Mouse (Mus musculus) heart, embryonic 16.5 days (tissue): ENCODE measurements around the gene Dnase2b. TPM values are rescaled to one million over a fixed set of nuclear protein-coding genes. Genes with fewer than 3 reads are reported as not detected.

Experiments used
- ATAC-seq: fragments of 200-750 bp; cut with Nextera tagmentation; replicated peaks from 2 replicates; pipeline ENCODE4 v1.8.0; 2017; ENCODE audit warnings: moderate number of reproducible peaks; ENCODE audit not compliant: insufficient read depth, low FRiP score; ENCODE audit errors: extremely low read depth
- H3K27ac ChIP-seq: fragments of 300-500 bp; sonication (generic); 2 replicates; pipeline ENCODE4 v1.5.1; 2014; ENCODE audit warnings: mild to moderate bottlenecking, low read length, control low read depth, moderate library complexity
- H3K27me3 ChIP-seq: fragments of 300-500 bp; sonication (generic); 2 replicates; pipeline ENCODE4 v1.6.1; 2014; ENCODE audit warnings: low read length, mixed read lengths; ENCODE audit not compliant: control insufficient read depth, insufficient read depth
- H3K36me3 ChIP-seq: fragments of 300-500 bp; sonication (generic); 2 replicates; pipeline ENCODE4 v1.6.1; 2014; ENCODE audit not compliant: control insufficient read depth, insufficient read depth
- H3K4me1 ChIP-seq: fragments of 300-500 bp; sonication (generic); 2 replicates; pipeline ENCODE4 v1.6.1; 2014; ENCODE audit warnings: low read length, mixed read lengths; ENCODE audit not compliant: control insufficient read depth, insufficient read depth
- H3K4me2 ChIP-seq: fragments of 300-500 bp; sonication (generic); 2 replicates; pipeline ENCODE4 v1.6.1; 2014; ENCODE audit warnings: low read depth, mild to moderate bottlenecking, control low read depth, low read length
- H3K4me3 ChIP-seq: fragments of 300-500 bp; sonication (generic); 2 replicates; pipeline ENCODE4 v1.5.1; 2014; ENCODE audit warnings: mild to moderate bottlenecking, control low read depth, low read length
- H3K9ac ChIP-seq: fragments of 300-500 bp; sonication (generic); 2 replicates; pipeline ENCODE4 v1.6.1; 2014; ENCODE audit warnings: low read length, control low read depth
- H3K9me3 ChIP-seq: fragments of 300-500 bp; sonication (generic); replicated peaks from 2 replicates; pipeline ENCODE4 v1.6.1; 2016; ENCODE audit warnings: low read length; ENCODE audit not compliant: control insufficient read depth
- WGBS: fragments of 180-500 bp; shearing (Covaris S2); extraction: QIAGEN DNeasy Blood & Tissue Kit; methylation state at CpG from one replicate; pipeline ENCODE4 v1.1.7; 2014; 5-methylcytosine and 5-hydroxymethylcytosine counted together
- polyA plus RNA-seq: library from polyadenylated mRNA; unstranded; fragments of >200 nt; fragmentation: Nextera tagmentation; extraction: Ambion mirVana; gene quantifications from 2 replicates; pipeline ENCODE4 v1.2.1, GENCODE M21; 2015

Gene Dnase2b
- polyA plus RNA-seq, 1 experiment from 2014 or later: not detected

DNA sequence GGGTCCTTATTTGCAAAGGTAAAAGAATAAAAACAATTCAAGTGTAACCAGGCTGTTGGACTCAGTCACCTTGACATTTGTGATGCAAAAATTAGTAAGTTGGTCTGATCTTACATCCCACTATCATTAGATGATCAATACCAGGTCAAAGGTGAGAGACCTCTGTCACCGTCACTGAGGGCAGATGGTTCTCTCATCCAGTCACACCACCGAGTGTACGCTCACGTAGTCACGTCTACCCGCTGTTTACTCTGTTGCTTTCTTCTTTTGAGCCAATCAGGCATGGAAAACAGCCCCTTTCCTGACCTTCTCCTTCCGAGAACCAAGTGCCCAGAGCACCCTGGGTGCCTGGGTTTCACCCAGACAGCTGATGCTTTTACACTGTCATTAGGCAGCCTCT is 24.2 kb downstream of the Dnase2b start:
- Histone ChIP-seq H3K4me2 (no peak overlapping the region), H3K27me3 (no peaks in the 10 kb centered on the region), H3K9ac (no peak overlapping the region), H3K4me1 (no peaks in the 10 kb centered on the region), H3K9me3 (no peaks in the 10 kb centered on the region), H3K36me3 (no peaks in the 10 kb centered on the region), H3K27ac (no peak overlapping the region), H3K4me3 (no peak overlapping the region)
- 87% methylated on average over 7 of the region's 7 CpGs for WGBS
- no peak for ATAC-seq

DNA sequence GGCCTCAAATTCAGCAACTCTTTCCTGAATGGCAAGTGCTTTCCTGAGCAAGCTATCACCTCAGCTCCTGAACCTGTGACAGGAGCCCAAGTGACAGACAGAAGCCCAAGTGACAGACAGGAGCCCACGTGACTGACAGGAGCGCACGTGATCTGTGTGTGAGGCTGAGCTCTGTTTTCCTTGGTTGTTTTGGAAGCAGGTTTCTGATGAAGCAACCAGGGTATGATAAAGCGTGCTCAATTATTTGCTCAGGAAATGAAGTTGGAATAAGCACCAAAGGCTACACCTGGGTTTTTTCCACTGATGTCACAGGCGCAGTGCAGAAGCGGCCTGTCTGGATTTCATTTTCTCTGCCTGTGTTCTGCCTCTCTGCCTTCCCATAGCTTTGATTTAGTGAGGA is 25.9 kb downstream of the Dnase2b start:
- 70% methylated on average over 6 of the region's 6 CpGs for WGBS
- Histone ChIP-seq H3K4me1 (no peaks in the 10 kb centered on the region), H3K27ac (no peak overlapping the region), H3K4me3 (no peak overlapping the region), H3K9me3 (no peaks in the 10 kb centered on the region), H3K4me2 (no peak overlapping the region), H3K9ac (no peak overlapping the region), H3K27me3 (no peaks in the 10 kb centered on the region), H3K36me3 (no peaks in the 10 kb centered on the region)
- no peak for ATAC-seq

DNA sequence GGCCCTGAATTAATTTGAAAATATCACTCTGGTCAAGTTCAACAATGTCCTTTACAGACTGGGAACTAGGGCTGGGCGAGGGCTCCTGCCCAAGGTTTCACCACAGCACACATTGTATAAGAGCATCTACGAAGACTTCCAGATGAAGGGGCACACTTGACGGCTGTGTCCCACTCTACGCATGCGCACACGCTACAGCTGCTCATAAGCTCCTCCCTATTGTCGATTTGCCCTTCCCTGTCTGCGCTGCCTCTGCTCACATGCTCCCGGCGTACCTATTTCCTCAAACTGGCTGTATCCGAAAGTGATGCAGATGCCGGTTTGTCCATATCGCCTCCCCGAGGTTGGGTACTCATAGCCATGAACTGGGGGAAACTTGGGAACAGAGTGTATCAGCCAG is 28.8 kb downstream of the Dnase2b start:
- Histone ChIP-seq H3K36me3 (no peaks in the 10 kb centered on the region), H3K27ac (no peak overlapping the region), H3K4me1 (0 out of 2 replicates have a peak, but pooled peaks cover 3% of the 10 kb centered on the region), H3K4me3 (no peak overlapping the region), H3K9me3 (no peaks in the 10 kb centered on the region), H3K4me2 (no peak overlapping the region), H3K9ac (no peak overlapping the region), H3K27me3 (no peaks in the 10 kb centered on the region)
- WGBS: 90% methylated on average over 14 of the region's 14 CpGs
- ATAC-seq: no peak

DNA sequence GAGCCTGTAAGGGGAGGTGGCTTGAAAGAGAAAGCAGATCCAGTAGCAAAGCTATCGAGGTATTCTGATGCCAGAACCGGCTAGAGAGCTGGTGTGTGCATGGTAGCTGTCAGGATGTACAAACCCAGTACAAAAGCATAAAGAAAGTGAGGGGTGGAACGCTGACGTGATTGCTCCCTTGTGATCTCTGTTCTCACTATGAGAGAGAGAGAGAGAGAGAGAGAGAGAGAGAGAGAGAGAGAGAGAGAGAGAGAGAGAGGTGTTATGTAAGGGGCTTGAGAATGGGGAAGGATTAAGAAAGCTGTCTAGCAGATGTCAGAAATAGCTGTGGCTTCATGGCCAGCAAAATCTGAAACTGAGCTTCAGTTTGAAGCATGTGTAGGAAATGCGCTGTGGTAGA is 31.5 kb downstream of the Dnase2b start:
- H3K9me3 ChIP-seq: no peaks in the 10 kb centered on the region
- no peaks in the 10 kb centered on the region for H3K36me3 ChIP-seq
- no peak for ATAC-seq
- H3K9ac ChIP-seq: no peak overlapping the region
- WGBS: 45% methylated on average over 5 of the region's 5 CpGs
- no peak overlapping the region; the same call in 1 of the 2 replicates for H3K4me3 ChIP-seq
- H3K4me1 ChIP-seq: 0 out of 2 replicates have a peak, but pooled peaks cover 3% of the 10 kb centered on the region
- peak overlapping the region; percentile 42; the same call in 1 of the 2 replicates for H3K4me2 ChIP-seq
- no peaks in the 10 kb centered on the region for H3K27me3 ChIP-seq
- H3K27ac ChIP-seq: no peak overlapping the region

DNA sequence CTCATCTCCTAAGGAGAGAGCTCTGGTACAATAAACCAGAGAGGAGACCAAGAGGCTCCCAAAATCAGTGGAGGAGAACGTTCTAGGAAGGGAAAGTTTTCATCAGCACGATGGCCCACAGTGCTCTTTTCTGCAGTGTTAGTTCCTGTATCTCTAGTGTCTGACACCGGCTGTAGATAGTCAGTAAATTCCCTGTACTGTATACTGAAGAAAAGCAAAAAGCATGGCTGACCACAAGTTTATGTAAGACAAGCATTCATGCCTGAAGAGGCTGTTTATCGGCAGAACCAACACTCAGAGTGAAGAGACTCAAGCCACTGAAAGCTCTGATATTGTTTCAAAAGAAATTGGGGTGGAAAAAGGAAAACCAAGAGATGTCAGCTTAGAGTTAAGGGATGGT is 31.9 kb downstream of the Dnase2b start:
- H3K27me3 ChIP-seq: no peaks in the 10 kb centered on the region
- H3K4me3 ChIP-seq: no peak overlapping the region; the same call in 1 of the 2 replicates
- H3K27ac ChIP-seq: no peak overlapping the region
- ATAC-seq: no peak
- H3K4me2 ChIP-seq: peak overlapping the region; percentile 42; the same call in 1 of the 2 replicates
- WGBS: 48% methylated on average over 4 of the region's 4 CpGs
- H3K9ac ChIP-seq: no peak overlapping the region
- H3K36me3 ChIP-seq: no peaks in the 10 kb centered on the region
- H3K9me3 ChIP-seq: no peaks in the 10 kb centered on the region
- H3K4me1 ChIP-seq: 0 out of 2 replicates have a peak, but pooled peaks cover 3% of the 10 kb centered on the region

DNA sequence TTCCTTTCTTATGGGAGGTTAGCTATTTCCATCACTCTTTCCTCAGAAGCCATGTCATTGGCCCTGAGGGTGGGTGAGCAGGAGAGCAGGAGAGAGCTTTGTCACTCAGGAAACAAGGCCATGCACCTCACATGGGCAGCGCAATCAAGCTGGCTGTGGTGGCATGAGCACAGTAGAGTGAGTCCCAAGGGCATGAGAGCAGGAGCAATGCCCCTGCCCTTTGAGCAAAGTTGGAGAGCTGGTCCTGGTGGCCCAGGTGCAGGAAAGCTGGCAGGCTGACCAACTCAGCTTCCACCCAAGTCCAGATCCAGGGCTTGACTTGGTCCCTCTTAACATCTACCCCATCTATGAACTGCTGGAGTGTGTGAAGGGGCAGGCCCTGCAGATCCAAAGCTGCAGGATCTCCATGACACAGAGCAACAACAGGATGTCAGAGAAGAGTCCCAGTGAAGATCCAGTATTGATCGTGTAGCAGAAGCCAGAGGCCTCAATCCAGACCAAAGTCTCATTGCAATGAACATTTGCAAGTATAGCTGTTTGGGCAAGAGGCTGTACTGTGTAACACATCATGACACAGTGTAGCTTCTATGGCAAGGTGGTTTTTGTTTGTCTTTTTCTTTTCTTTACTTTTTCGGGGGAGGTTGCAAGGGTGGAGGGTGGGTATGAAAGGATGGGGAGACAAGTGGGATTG is 35.2 kb downstream of the Dnase2b start:
- H3K9ac ChIP-seq: no peak overlapping the region
- no peaks in the 10 kb centered on the region for H3K36me3 ChIP-seq
- WGBS: 82% methylated on average over 3 of the region's 3 CpGs
- no peak for ATAC-seq
- H3K4me1 ChIP-seq: 0 out of 2 replicates have a peak, but pooled peaks cover 3% of the 10 kb centered on the region
- no peaks in the 10 kb centered on the region for H3K27me3 ChIP-seq
- H3K4me3 ChIP-seq: no peak overlapping the region
- no peak overlapping the region for H3K4me2 ChIP-seq
- H3K27ac ChIP-seq: no peak overlapping the region
- H3K9me3 ChIP-seq: 0 out of 2 replicates have a peak, but pooled peaks cover 3% of the 10 kb centered on the region

DNA sequence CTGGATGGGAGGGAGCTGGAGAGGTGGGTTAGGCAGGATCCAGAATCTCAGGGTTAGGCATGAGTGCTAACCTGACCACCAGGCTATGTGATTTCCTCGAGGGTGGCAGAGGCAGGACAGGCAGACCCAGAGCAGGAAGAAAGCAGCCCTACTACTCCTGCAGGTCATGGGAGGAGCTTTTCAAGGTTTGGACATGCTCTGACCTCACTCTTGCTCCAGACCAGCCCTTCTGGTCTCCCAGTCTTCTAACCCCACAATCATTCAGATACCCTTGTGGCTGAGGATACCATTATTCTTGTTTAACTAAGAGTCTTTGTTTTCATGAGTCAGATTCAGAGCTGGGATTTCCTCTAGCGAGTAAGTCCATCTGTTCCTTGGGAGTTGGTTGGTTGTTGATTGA is 37.8 kb downstream of the Dnase2b start:
- WGBS: 62% methylated on average over 2 of the region's 2 CpGs
- no peaks in the 10 kb centered on the region for H3K36me3 ChIP-seq
- no peak overlapping the region for H3K27ac ChIP-seq
- no peak overlapping the region for H3K4me3 ChIP-seq
- 0 out of 2 replicates have a peak, but pooled peaks cover 3% of the 10 kb centered on the region for H3K9me3 ChIP-seq
- H3K27me3 ChIP-seq: no peaks in the 10 kb centered on the region
- no peak overlapping the region for H3K4me2 ChIP-seq
- no peaks in the 10 kb centered on the region for H3K4me1 ChIP-seq
- no peak overlapping the region for H3K9ac ChIP-seq
- no peak for ATAC-seq

DNA sequence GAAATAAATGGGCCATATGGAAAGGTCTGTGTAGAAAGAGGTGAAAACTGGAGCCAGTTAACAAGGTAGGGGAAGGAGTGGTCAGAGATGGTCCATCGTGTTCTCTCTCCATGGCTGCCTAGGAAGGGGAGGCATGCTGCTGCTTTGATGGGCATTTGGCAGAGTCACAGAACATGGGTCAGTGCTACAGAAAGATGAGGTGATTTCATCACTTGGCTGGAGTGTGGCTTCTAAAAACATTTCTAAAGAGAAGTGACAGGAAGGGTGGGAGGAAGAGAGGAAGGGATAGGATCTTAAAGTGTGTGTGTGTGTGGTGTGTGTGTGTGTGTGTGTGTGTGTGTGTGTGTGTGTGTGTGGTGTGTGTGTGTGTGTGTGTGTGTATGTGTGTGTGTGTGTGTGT is 44.1 kb downstream of the Dnase2b start:
- no peaks in the 10 kb centered on the region for H3K36me3 ChIP-seq
- H3K4me1 ChIP-seq: no peaks in the 10 kb centered on the region
- no peak overlapping the region for H3K4me2 ChIP-seq
- H3K4me3 ChIP-seq: no peak overlapping the region
- H3K27ac ChIP-seq: no peak overlapping the region
- H3K9me3 ChIP-seq: no peaks in the 10 kb centered on the region
- no peak overlapping the region for H3K9ac ChIP-seq
- 23% methylated on average over 1 of the region's 1 CpGs for WGBS
- ATAC-seq: no peak
- no peaks in the 10 kb centered on the region for H3K27me3 ChIP-seq

DNA sequence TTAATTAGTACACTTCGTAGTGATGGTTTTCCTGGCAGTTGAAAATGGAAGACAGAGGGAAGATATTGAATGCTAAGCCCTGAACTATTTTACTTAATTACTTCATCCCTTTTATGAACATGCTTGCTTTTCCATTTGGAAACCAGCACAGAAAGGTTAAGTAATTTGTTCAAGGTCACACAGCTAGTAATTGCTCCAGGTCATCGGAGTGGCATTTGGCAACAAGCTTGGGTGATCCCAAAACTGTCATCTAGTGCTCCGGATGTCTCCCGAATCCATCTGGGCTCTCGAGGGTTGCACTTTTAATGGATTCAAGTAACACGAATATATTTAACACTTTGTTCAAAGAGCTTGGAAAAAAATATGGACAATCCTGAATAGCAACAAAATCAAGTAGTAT is 44.5 kb downstream of the Dnase2b start:
- H3K4me2 ChIP-seq: no peak overlapping the region
- H3K36me3 ChIP-seq: no peaks in the 10 kb centered on the region
- no peaks in the 10 kb centered on the region for H3K4me1 ChIP-seq
- H3K27ac ChIP-seq: no peak overlapping the region
- 84% methylated on average over 6 of the region's 6 CpGs for WGBS
- H3K4me3 ChIP-seq: no peak overlapping the region
- ATAC-seq: no peak
- H3K9me3 ChIP-seq: no peaks in the 10 kb centered on the region
- no peak overlapping the region for H3K9ac ChIP-seq
- no peaks in the 10 kb centered on the region for H3K27me3 ChIP-seq
